Mouse (Mus musculus) megakaryocyte, embryonic 14.5 days (primary cell): ENCODE measurements around the gene Plxna2.

Source experiments
- FLI1 ChIP-seq: IDR thresholded peaks from 2 replicates; pipeline ENCODE4 v1.6.1; 2012; ENCODE audit warnings: low read length, inconsistent platforms, mixed read lengths
- GATA1 ChIP-seq: IDR thresholded peaks from 3 replicates; pipeline ENCODE4 v1.6.1; 2012; ENCODE audit warnings: mixed read lengths, low read length, inconsistent platforms, borderline replicate concordance

DNA sequence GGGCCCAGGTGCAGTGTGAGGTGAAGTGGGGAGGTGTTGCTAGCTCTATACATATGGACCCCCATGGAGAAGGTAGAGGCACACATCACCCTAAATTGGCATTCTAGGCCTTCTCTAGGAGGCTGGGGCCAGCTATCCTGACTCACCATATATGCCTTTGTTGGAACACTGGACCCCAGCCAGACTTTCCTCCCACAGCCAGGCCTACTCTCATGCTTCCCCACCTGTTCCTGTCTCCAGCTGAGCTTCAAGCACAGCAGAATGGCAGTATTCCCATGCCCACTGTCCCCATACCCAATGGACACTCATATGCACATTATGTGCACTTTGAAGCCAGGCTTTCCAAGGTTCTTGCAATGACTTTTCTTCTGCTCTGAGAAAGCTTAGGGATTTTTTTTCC, 64.0 kb downstream of the Plxna2 start:
- no peak for TF ChIP-seq GATA1
- TF ChIP-seq FLI1 = no peak
